Mouse (Mus musculus) lung, postnatal 0 days (tissue): ENCODE results near the gene Rrnad1.

Experiments used
- CTCF ChIP-seq: IDR thresholded peaks from 2 replicates; pipeline ENCODE4 v1.5.1; 2016; ENCODE audit warnings: antibody characterized with exemption, mild to moderate bottlenecking
- EP300 ChIP-seq: IDR thresholded peaks from 2 replicates; pipeline ENCODE4 v1.6.1; 2016; ENCODE audit warnings: antibody characterized with exemption, mild to moderate bottlenecking, control low read depth

GRCm38 (mm10) chr3:87877730-87878129 lies 52.8 kb downstream of the Rrnad1 start:
- no peak for TF ChIP-seq CTCF
- no peak for TF ChIP-seq EP300
